Mouse (Mus musculus) heart, postnatal 14 days (tissue): ENCODE data around the gene Aqp8. TPM values are rescaled to one million over a fixed set of nuclear protein-coding genes. Genes with fewer than 3 reads are reported as not detected.

Experiments used
- DNase-seq, 2 experiments: peaks; one replicate each; pipeline ENCODE4 v3.0.0; 2021 to 2022
- intact Hi-C: fragments of 180-260 bp; cut with DNase I; formaldehyde crosslinking; loops from one replicate; pipeline ENCODE4 v1.15.1; 2025
- long read RNA-seq, 2 experiments: library from polyadenylated mRNA; stranded (forward); transcript quantifications; one replicate each; pipeline ENCODE4 v2.0.0; 2021
- total RNA-seq, 2 experiments: library from RNA; stranded (reverse); gene quantifications; 2 replicates each; pipeline ENCODE4 v1.2.3; 2021

The Aqp8 gene
- total RNA-seq: 1 to 10 TPM in 1 of 2 experiments, under 1 TPM in 1; 0.98 to 2.0 TPM
- long read RNA-seq, experiment 1, partial matches to known transcripts: 0 of 3 reads
- long read RNA-seq, experiment 1, other reads (novel, unspliced or antisense): 0 of 3 reads
- long read RNA-seq, experiment 2: 0 reads

GRCm38 (mm10) chr7:123462070-123462501, at the start of gene Aqp8:
Gene Aqp8, plus strand, starts transcription at chr7:123462291.
- DNase-seq: peak; percentile 40 to 57

GRCm38 (mm10) chr7:123416803-123417202, 45.3 kb upstream of the Aqp8 start:
- intact Hi-C loops: no loop called here
- DNase-seq: no peak

More at GRCm38 (mm10) chr7:123462070-123462501, at the start of gene Aqp8:
- intact Hi-C loops: loop anchor here (10.0 kb wide), 1 partner anchor 997 kb away; no protein-coding TSS in a partner anchor

- no peak for DNase-seq
- intact Hi-C loops: no loop called here
These were observed 44.4 kb upstream of the Aqp8 start for GRCm38 (mm10) chr7:123417661-123418060.

- intact Hi-C loops: no loop called here
- no peak for DNase-seq
These were observed 42.1 kb upstream of the Aqp8 start for GRCm38 (mm10) chr7:123419984-123420383.

GRCm38 (mm10) chr7:123421958-123422357, 40.1 kb upstream of the Aqp8 start:
- intact Hi-C loops: no loop called here
- no peak for DNase-seq

GRCm38 (mm10) chr7:123424281-123424680, 37.8 kb upstream of the Aqp8 start:
- intact Hi-C loops: no loop called here
- no peak for DNase-seq

GRCm38 (mm10) chr7:123425134-123425757, 36.8 kb upstream of the Aqp8 start:
- DNase-seq: no peak

GRCm38 (mm10) chr7:123429624-123430410, 32.3 kb upstream of the Aqp8 start:
- intact Hi-C loops: no loop called here
- DNase-seq: peak in 1 of 2 experiments; percentile 6

More at GRCm38 (mm10) chr7:123425134-123425757, 36.8 kb upstream of the Aqp8 start:
- intact Hi-C loops: no loop called here

- no peak for DNase-seq
- intact Hi-C loops: no loop called here
These were observed 31.7 kb upstream of the Aqp8 start for GRCm38 (mm10) chr7:123430411-123430705.

GRCm38 (mm10) chr7:123431206-123431605, 30.9 kb upstream of the Aqp8 start:
- intact Hi-C loops: no loop called here
- no peak for DNase-seq

GRCm38 (mm10) chr7:123442079-123442478, 20.0 kb upstream of the Aqp8 start:
- intact Hi-C loops: no loop called here
- DNase-seq: no peak

- intact Hi-C loops: no loop called here
- no peak for DNase-seq
These were observed 13.3 kb upstream of the Aqp8 start for GRCm38 (mm10) chr7:123448794-123449193.

GRCm38 (mm10) chr7:123449676-123450075, 12.4 kb upstream of the Aqp8 start:
- no peak for DNase-seq
- intact Hi-C loops: no loop called here

- intact Hi-C loops: no loop called here
These were observed 11.6 kb upstream of the Aqp8 start for GRCm38 (mm10) chr7:123450515-123450914.

GRCm38 (mm10) chr7:123452551-123452950, 9.5 kb upstream of the Aqp8 start:
- intact Hi-C loops: no loop called here
- no peak for DNase-seq

More at GRCm38 (mm10) chr7:123450515-123450914, 11.6 kb upstream of the Aqp8 start:
- DNase-seq: no peak

GRCm38 (mm10) chr7:123453066-123453465, 9.0 kb upstream of the Aqp8 start:
- DNase-seq: no peak

GRCm38 (mm10) chr7:123455088-123455487, 7.0 kb upstream of the Aqp8 start:
- intact Hi-C loops: no loop called here
- DNase-seq: no peak

More at GRCm38 (mm10) chr7:123453066-123453465, 9.0 kb upstream of the Aqp8 start:
- intact Hi-C loops: no loop called here

GRCm38 (mm10) chr7:123458309-123458708, 3.8 kb upstream of the Aqp8 start:
- DNase-seq: no peak
- intact Hi-C loops: no loop called here

GRCm38 (mm10) chr7:123459247-123459646, 2.8 kb upstream of the Aqp8 start:
- intact Hi-C loops: no loop called here

GRCm38 (mm10) chr7:123461316-123461715, 775 bp upstream of the Aqp8 start:
- intact Hi-C loops: loop anchor here (10.0 kb wide), 1 partner anchor 997 kb away; no protein-coding TSS in a partner anchor
- no peak for DNase-seq

More at GRCm38 (mm10) chr7:123459247-123459646, 2.8 kb upstream of the Aqp8 start:
- no peak for DNase-seq

- intact Hi-C loops: loop anchor here (10.0 kb wide), 1 partner anchor 999 kb away; no protein-coding TSS in a partner anchor
- no peak for DNase-seq
These were observed 1.5 kb downstream of the Aqp8 start for GRCm38 (mm10) chr7:123463569-123463968.
